Mouse (Mus musculus): ENCODE results near the gene Prg2. TPM values are rescaled to one million over a fixed set of nuclear protein-coding genes. Genes with fewer than 3 reads are reported as not detected.
A peak's percentile ranks its signal among the peaks of the same experiment; 100 is the strongest.

Gene Prg2
- polyA plus RNA-seq (2012; fragmentation: generic; extraction: Trizol), result not detected
- long read RNA-seq, experiment 1, result 0 reads
- long read RNA-seq, experiment 2, result 0 reads

DNA sequence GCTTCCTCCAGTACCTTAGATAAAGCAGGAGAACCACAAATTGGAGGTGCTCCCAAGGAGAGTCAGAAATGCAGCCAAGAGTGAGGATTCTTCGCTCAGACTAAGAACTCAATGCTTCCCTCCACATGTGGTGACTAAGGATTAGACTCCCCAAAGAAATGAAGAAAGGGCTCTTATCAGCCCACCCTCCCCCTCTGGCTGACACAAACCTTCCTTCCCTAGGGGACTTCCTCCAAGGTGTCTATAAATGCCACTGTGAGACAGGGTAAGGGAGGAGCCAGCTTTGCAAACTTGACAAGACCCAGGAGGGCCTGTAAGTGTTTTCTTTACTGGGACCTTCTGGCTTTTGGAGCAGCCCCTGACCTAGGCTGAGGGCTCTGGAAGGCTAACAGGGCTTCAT is at the start of gene Prg2:
TSS of gene Prg2 (plus strand) at position 274 of the 400 bp plus-strand sequence.
- no peak for TF ChIP-seq CEBPB (IDR thresholded peaks at IDR 0.05; ENCODE audit: low read depth)
- no peak for TF ChIP-seq MAX (IDR thresholded peaks at IDR 0.05)
- TF ChIP-seq MYOD1 (IDR thresholded peaks at IDR 0.05; ENCODE audit: control insufficient read depth, insufficient read length, low read depth), result no peak
- no peaks in the 10 kb centered on the region for H3K79me2 ChIP-seq (ENCODE audit: control insufficient read depth, insufficient read depth)
- H3K4me3 ChIP-seq (ENCODE audit: insufficient read depth, poor library complexity, severe bottlenecking), result no peak within 1 kb of the TSS
- H3K36me3 ChIP-seq (ENCODE audit: control insufficient read depth, insufficient read depth), result no peaks in the 10 kb centered on the region
- H3K27me3 ChIP-seq (ENCODE audit: control insufficient read depth, insufficient read depth, insufficient read length), result peaks cover 24% of the 10 kb centered on the region
- H3ac ChIP-seq (ENCODE audit: control insufficient read depth, insufficient read length, low read depth), result no peak within 1 kb of the TSS
- H3K79me3 ChIP-seq (ENCODE audit: low read depth), result no peaks in the 10 kb centered on the region

DNA sequence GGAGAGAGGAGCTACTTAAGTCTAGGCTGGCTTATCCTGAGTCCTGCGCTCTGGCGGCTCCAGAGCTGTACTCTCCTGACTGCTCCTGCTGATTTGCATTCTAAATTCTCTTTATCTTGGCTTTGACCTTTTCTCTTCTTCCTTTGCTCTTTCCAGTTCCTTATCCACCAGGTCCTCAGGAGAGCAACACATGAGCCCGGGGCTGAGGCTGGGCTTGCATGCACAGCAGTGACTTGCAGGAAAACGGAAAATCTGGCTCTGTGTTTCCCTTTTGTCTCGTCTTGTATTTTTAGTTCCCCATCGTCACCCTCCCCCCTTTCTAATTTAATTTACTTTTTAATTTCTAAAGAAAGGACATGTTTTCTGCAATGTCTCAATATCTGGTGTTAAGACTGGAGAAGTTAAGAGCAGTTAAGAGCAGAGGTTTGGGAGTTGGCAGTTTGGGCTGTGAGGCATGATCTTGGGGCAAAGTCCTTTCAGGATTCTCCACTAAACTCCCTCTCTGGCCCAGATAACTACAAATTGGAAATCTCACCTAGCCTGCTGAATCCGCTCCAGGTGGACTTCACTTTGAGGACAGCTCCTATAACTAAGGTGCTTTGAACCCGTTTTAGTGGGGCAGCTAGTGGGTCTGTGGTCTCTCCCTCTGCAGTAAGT is 46.1 kb upstream of the Prg2 start:
- H3K36me3 ChIP-seq (ENCODE audit: control insufficient read depth, insufficient read depth), result no peaks in the 10 kb centered on the region
- no peaks in the 10 kb centered on the region for H3K27me3 ChIP-seq (ENCODE audit: control insufficient read depth, insufficient read depth, insufficient read length)
- TF ChIP-seq CEBPB (IDR thresholded peaks at IDR 0.05; ENCODE audit: low read depth) (no peak), USF1 (IDR thresholded peaks at IDR 0.05; ENCODE audit: low read depth) (no peak), MYOG (IDR thresholded peaks at IDR 0.05; ENCODE audit: control insufficient read depth, extremely low read depth, insufficient read length) (no peak), CTCF (IDR thresholded peaks at IDR 0.05; ENCODE audit: control insufficient read depth, insufficient read depth, insufficient read length) (no peak), FOSL1 (IDR thresholded peaks at IDR 0.05; ENCODE audit: insufficient read depth, low read length, poor library complexity, severe bottlenecking) (no peak), MAX (IDR thresholded peaks at IDR 0.05) (no peak), MYOD1 (IDR thresholded peaks at IDR 0.05; ENCODE audit: control insufficient read depth, insufficient read length, low read depth) (no peak)
- no peak overlapping the region for H3ac ChIP-seq (ENCODE audit: control insufficient read depth, insufficient read length, low read depth)
- no peaks in the 10 kb centered on the region for H3K79me2 ChIP-seq (ENCODE audit: control insufficient read depth, insufficient read depth)
- no peaks in the 10 kb centered on the region for H3K79me3 ChIP-seq (ENCODE audit: low read depth)
- no peak overlapping the region for H3K4me3 ChIP-seq (ENCODE audit: insufficient read depth, poor library complexity, severe bottlenecking)

DNA sequence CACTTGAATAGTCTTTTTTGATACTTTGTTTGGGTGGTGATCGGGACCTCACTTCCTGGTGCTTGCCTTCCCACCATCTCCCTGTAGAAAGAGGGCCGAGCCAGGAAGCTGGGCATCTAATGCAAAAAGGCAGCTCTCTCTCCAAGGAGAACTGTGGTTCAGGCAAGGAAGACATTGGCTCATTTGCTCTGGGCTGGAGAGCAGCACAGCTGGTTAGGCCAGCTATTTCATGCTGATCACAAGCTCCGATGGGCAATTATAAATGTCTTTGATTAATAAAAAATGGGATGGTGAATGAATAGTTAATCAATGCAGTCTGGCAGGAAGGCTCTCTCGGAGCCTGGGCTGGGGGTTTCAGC is 45.6 kb upstream of the Prg2 start:
- Histone ChIP-seq H3K79me2 (ENCODE audit: control insufficient read depth, insufficient read depth) (no peaks in the 10 kb centered on the region), H3K27me3 (ENCODE audit: control insufficient read depth, insufficient read depth, insufficient read length) (no peaks in the 10 kb centered on the region), H3ac (ENCODE audit: control insufficient read depth, insufficient read length, low read depth) (no peak overlapping the region), H3K36me3 (ENCODE audit: control insufficient read depth, insufficient read depth) (no peaks in the 10 kb centered on the region), H3K79me3 (ENCODE audit: low read depth) (no peaks in the 10 kb centered on the region), H3K4me3 (ENCODE audit: insufficient read depth, poor library complexity, severe bottlenecking) (no peak overlapping the region)
- no peak for TF ChIP-seq CTCF (IDR thresholded peaks at IDR 0.05; ENCODE audit: control insufficient read depth, insufficient read depth, insufficient read length)
- TF ChIP-seq MYOG (IDR thresholded peaks at IDR 0.05; ENCODE audit: control insufficient read depth, extremely low read depth, insufficient read length), result no peak
- no peak for TF ChIP-seq USF1 (IDR thresholded peaks at IDR 0.05; ENCODE audit: low read depth)
- no peak for TF ChIP-seq MAX (IDR thresholded peaks at IDR 0.05)
- TF ChIP-seq CEBPB (IDR thresholded peaks at IDR 0.05; ENCODE audit: low read depth), result no peak
- no peak for TF ChIP-seq MYOD1 (IDR thresholded peaks at IDR 0.05; ENCODE audit: control insufficient read depth, insufficient read length, low read depth)
- no peak for TF ChIP-seq FOSL1 (IDR thresholded peaks at IDR 0.05; ENCODE audit: insufficient read depth, low read length, poor library complexity, severe bottlenecking)

DNA sequence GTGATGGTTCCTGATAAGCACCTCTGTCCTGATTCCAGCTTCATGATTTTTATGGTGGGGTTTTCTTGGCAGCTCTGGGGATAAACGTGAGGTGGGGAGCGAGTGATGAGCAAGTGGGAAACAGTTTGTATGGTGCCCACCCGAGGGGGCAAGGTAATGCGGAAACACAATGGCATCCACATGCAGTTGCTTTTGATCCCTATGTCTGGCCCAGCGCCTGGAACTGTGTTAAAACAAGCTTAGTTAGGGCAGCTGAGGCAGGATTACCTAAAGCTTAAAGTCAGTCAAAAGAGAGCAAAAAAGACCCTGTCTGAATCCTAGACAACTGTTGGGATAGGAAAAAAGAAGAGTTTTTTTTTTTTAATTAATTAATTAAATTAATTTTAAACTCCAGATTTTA is 45.2 kb upstream of the Prg2 start:
- Histone ChIP-seq H3K79me2 (ENCODE audit: control insufficient read depth, insufficient read depth) (no peaks in the 10 kb centered on the region), H3ac (ENCODE audit: control insufficient read depth, insufficient read length, low read depth) (no peak overlapping the region), H3K36me3 (ENCODE audit: control insufficient read depth, insufficient read depth) (no peaks in the 10 kb centered on the region), H3K79me3 (ENCODE audit: low read depth) (no peaks in the 10 kb centered on the region), H3K4me3 (ENCODE audit: insufficient read depth, poor library complexity, severe bottlenecking) (no peak overlapping the region), H3K27me3 (ENCODE audit: control insufficient read depth, insufficient read depth, insufficient read length) (no peaks in the 10 kb centered on the region)
- no peak for TF ChIP-seq CTCF (IDR thresholded peaks at IDR 0.05; ENCODE audit: control insufficient read depth, insufficient read depth, insufficient read length)
- no peak for TF ChIP-seq MAX (IDR thresholded peaks at IDR 0.05)
- TF ChIP-seq USF1 (IDR thresholded peaks at IDR 0.05; ENCODE audit: low read depth), result no peak
- no peak for TF ChIP-seq CEBPB (IDR thresholded peaks at IDR 0.05; ENCODE audit: low read depth)
- no peak for TF ChIP-seq MYOG (IDR thresholded peaks at IDR 0.05; ENCODE audit: control insufficient read depth, extremely low read depth, insufficient read length)
- no peak for TF ChIP-seq FOSL1 (IDR thresholded peaks at IDR 0.05; ENCODE audit: insufficient read depth, low read length, poor library complexity, severe bottlenecking)
- TF ChIP-seq MYOD1 (IDR thresholded peaks at IDR 0.05; ENCODE audit: control insufficient read depth, insufficient read length, low read depth), result no peak

DNA sequence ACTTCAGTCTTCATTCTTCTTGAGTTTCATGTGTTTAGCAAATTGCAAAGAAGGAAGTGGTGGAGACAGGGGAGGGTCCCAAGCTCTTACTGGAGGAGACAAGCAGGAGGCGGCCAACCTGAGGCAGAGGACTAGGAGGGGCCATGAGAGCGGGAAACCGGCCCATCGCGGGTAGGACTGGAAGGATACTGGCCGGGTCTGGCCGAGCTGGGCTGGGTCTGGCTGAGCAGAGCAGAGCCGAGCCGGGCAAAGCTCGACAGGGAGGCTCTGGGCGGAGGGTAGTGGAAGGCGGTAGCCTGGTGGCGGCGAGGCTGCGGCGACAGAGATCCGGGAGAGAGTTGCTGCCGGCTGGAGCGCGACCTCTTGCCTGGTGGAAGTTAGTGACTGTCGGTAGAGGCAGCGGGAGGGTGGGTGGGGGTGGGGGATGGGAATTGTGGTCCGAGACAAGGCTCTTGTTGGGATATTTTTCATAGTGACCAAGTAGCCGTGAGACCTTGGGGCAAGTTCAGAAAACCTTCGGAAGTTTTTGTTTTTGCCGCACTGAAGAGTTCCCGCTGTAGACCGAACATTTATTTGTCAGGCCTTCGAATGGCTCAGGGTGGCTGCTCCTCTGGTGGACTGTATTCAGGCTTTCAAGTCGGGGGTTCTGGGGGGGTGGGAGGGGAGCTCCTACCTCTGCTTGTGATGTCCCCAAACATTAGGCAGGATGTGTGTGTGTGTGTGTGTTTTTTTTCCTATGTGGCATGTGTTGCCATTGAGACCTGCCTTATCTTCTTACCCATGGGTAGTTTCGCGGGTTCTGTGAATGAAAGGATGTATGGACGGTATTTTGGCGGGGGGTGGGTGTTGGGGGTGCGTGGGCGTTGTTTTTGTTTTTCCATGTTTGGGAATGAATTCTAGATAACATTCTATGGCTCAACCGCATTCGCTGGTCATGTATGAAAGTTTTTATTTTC is 43.5 kb upstream of the Prg2 start, which contains the start of gene Slc43a3:
TSS of gene Slc43a3 (plus strand) at position 106 of the 956 bp plus-strand sequence.
- no peaks in the 10 kb centered on the region for H3K79me2 ChIP-seq (ENCODE audit: control insufficient read depth, insufficient read depth)
- TF ChIP-seq FOSL1 (IDR thresholded peaks at IDR 0.05; ENCODE audit: insufficient read depth, low read length, poor library complexity, severe bottlenecking) (no peak), MYOD1 (IDR thresholded peaks at IDR 0.05; ENCODE audit: control insufficient read depth, insufficient read length, low read depth) (no peak), USF1 (IDR thresholded peaks at IDR 0.05; ENCODE audit: low read depth) (no peak), MAX (IDR thresholded peaks at IDR 0.05) (no peak), CTCF (IDR thresholded peaks at IDR 0.05; ENCODE audit: control insufficient read depth, insufficient read depth, insufficient read length) (no peak), CEBPB (IDR thresholded peaks at IDR 0.05; ENCODE audit: low read depth) (no peak), MYOG (IDR thresholded peaks at IDR 0.05; ENCODE audit: control insufficient read depth, extremely low read depth, insufficient read length) (no peak)

More for the DNA sequence above, 43.5 kb upstream of the Prg2 start, which contains the start of gene Slc43a3:
- Histone ChIP-seq H3K27me3 (ENCODE audit: control insufficient read depth, insufficient read depth, insufficient read length) (no peaks in the 10 kb centered on the region), H3K4me3 (ENCODE audit: insufficient read depth, poor library complexity, severe bottlenecking) (peak within 1 kb of the TSS; percentile 11), H3ac (ENCODE audit: control insufficient read depth, insufficient read length, low read depth) (peak within 1 kb of the TSS; percentile 88), H3K36me3 (ENCODE audit: control insufficient read depth, insufficient read depth) (no peaks in the 10 kb centered on the region), H3K79me3 (ENCODE audit: low read depth) (no peaks in the 10 kb centered on the region)

Measured in C2C12 (cell line).